Mouse (Mus musculus) lung, postnatal 0 days (tissue): ENCODE measurements around the gene Ncam1.

Source experiments
- CTCF ChIP-seq: IDR thresholded peaks from 2 replicates; pipeline ENCODE4 v1.5.1; 2016; ENCODE audit warnings: antibody characterized with exemption, mild to moderate bottlenecking
- EP300 ChIP-seq: IDR thresholded peaks from 2 replicates; pipeline ENCODE4 v1.6.1; 2016; ENCODE audit warnings: antibody characterized with exemption, mild to moderate bottlenecking, control low read depth

- no peak for TF ChIP-seq CTCF
- TF ChIP-seq EP300 = no peak
Measured at GRCm38 (mm10) chr9:49739935-49740334, 58.8 kb downstream of the Ncam1 start.
